Mouse (Mus musculus): Measurements from ENCODE around the gene Zfp667. TPM values are rescaled to one million over a fixed set of nuclear protein-coding genes. Genes with fewer than 3 reads are reported as not detected.
A peak's percentile ranks its signal among the peaks of the same experiment; 100 is the strongest.
"Not testable (repeated sequence)": the region's sequence is repeated elsewhere in the genome, so short reads cannot be mapped to it uniquely, and the experiment has no call there.

Gene Zfp667
- total RNA-seq, 2 experiments from 2014 or later: 3.4 to 4.0 TPM

DNA sequence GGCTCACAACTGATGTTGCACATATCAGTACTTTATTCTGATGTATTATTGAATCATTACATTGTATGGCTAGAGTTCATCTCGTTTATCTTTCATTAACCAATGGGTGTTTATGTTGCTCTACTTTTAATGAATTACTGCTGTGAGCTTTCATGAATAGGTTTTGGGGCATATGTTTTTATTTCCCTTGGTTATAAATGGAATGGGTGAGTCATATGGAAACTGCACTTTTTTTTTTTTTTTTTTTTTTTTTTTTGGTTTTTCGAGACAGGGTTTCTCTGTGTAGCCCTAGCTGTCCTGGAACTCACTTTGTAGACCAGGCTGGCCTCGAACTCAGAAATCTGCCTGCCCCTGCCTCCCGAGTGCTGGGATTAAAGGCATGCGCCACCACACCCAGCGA lies 4.7 kb downstream of the Zfp667 start:
- not testable (repeated sequence) for DNase-seq

DNA sequence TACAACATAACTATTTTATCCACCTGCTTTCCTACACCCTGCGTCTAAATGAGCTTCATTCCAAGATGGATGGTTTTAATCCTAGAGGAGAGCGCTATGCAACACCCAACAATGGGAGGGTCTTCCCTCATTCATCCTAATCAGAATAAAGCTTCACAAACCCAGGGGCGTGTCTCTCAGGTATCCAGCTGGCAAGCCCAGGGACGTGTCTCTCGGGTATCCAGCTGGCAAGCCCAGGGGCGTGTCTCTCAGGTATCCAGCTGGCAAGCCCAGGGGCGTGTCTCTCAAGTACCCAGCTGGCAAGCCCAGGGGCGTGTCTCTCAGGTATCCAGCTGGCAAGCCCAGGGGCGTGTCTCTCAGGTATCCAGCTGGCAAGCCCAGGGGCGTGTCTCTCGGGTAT lies 14.4 kb downstream of the Zfp667 start:
- DNase-seq; intact Hi-C loops (cut with DNase I): not testable (repeated sequence)

More for the DNA sequence above, 4.7 kb downstream of the Zfp667 start:
- intact Hi-C loops (cut with DNase I): not testable (repeated sequence)

DNA sequence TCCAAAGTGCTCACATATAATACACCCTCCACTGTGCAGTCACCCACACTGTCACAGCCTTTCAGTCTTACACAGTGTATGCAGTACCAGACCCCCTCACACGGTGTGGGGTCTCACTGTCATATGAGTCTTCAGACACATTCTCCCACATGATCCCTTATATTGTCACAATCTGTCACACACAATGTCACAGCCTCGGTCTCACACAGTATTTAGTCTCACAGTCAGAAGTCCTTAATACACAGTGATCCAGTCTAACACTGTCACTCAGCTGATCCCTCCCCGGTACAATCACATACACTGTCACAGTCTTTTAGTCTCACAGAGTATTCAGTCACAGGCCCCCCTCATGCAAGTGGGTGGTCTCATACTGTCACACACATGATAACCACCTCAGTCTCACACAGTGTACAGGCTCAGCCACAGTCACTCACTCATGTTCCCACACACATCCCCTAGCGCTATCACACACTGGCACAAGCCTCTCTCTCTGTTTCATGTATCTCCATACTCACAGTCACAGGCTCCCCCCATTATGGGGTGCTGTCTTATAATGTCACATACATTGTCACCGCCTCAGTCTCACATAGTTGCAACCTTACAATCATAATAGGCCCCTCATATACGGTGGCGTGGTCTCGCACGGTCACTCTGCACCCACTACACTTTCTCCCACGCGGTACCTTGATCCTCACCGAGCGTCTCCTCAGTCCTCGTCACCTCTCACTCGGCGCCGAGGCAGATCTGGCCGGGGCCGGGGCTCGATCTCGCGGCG lies 44.3 kb downstream of the Zfp667 start:
- intact Hi-C loops (cut with DNase I): loop anchor here (2.0 kb wide), 1 partner anchor 46 kb away; no protein-coding TSS in a partner anchor
- DNase-seq: no peak

DNA sequence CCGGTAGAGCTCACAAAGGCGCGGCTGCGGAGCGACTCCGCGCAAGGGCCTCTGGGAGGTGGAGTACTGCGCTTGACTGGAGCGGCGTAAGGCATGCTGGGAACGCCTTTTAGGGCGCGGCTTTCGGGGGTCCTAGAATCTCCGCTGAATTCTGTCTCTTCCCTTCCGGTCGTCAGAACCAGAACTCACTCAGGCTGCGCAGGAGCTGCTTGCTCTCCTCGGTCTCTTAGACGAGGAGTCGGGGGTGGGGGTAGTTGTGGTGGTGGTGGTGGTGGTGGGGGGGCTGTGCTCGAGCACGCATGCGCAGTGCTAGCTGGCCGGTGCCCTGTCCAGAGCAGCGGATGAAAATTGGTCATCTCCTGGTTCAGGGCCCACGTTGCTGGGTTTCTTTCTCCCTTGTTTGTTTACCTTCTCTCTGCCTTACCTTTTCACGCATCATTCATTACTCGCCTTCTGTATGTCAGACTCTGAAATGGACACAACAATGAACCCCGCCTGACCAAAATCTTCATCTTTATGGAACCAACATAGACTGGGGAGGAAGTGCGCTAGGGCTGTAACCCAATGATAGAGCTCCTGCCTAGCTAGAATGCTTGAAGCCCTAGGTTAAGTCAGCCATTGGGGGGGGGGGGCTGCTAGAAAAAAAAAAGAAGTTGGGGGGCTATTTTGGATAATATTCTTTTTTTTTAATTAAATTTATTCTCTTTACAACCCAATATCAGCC lies 45.0 kb downstream of the Zfp667 start, which contains the start of gene Zfp583:
Gene Zfp583 (minus strand): TSS at position 53 of the 724 bp plus-strand sequence.
- peak; percentile 77 to 85 for DNase-seq
- intact Hi-C loops (cut with DNase I): loop anchor here (2.0 kb wide), 1 partner anchor 47 kb away; no protein-coding TSS in a partner anchor

DNA sequence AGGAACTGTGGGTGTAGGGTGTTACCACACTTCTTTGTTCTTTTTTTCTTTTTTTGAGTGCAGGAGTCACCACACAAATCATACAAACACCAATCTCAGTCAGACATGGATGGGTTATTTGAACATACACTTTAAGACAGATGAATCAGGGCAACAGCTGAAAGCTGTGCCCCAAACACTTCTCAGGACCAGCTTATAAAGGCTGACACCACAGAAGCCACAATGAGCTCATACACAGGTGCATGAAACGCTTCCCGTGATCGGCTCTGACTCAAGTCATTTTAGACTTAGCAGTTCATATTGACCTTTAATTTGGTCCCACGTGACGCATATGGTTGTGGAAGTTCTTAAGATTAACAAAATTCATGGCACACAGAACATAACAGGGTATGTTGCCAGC lies 53.5 kb downstream of the Zfp667 start:
- intact Hi-C loops (cut with DNase I): no loop called here
- no peak for DNase-seq

DNA sequence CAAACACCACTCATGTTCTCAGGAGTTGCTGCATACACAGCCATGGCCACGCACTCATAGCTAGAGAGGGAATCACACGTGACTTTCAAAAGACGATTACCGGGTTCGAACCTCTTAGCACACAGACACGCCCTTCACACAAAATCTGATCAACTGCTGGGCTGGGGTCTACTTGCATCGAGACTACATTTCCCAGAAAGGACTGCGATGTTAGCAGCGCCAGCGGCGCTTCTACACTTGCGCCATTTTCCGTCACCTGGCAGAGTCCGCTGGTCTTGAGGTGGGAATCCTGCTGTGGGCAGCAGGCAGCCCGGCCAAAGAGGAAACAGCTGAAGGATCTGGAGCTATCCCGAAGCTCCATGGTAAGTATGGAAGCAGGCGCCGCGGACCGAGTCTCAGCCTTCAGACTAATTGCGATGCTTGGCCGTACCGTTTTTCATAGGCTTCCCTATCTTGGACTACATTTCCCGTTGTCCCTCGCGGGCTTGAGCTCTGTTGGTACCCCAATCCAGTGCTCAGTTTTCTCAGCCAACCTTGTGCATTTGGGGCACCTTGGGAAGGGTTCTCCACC lies 57.2 kb downstream of the Zfp667 start, which contains the start of gene Gm3854:
Gene Gm3854 (plus strand): TSS at position 259 of the 571 bp plus-strand sequence.
- DNase-seq: peak; percentile 43 to 46
- intact Hi-C loops (cut with DNase I): no loop called here

DNA sequence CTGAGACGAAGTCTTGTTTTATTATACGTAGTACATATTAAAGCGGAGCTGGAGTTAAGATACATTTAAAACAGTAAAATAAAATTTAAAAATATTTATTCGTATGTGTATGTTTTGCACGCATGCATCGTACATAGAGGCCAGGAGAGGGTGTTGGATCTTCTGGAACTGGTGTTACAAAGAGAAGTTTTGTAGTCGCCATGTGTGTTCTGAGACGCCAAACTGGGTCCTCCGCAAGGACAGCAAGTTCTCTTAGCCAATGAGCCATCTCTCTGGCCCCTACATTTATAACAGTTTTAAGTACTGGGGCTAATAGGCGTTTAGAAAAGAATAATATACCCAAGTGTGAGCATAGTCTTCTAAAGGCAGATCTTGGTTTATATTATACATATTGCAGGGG lies 57.7 kb downstream of the Zfp667 start:
- intact Hi-C loops (cut with DNase I): no loop called here
- DNase-seq: no peak

Other genes with a start within 250 kb of the Zfp667 start
- gene Nlrp4c, start 241.4 kb upstream of the Zfp667 start, total RNA-seq (2021): not detected
- 10 to 100 TPM; 30.2 to 34.0 TPM for gene Zfp787, start 130.6 kb upstream of the Zfp667 start, total RNA-seq (2021)
- 10 to 100 TPM in 1 of 2 experiments, 1 to 10 TPM in 1; 9.4 to 11.4 TPM for gene Zfp444, start 114.4 kb upstream of the Zfp667 start, total RNA-seq (2021)
- not detected for gene Galp, start 89.5 kb upstream of the Zfp667 start, total RNA-seq (2021)
- gene Zscan5b, start 64.3 kb upstream of the Zfp667 start, total RNA-seq (2021): not detected
- not detected for gene Epp13, start 33.9 kb upstream of the Zfp667 start, total RNA-seq (2021)
- 1 to 10 TPM; 1.1 to 1.8 TPM for gene Zfp583, start 44.7 kb downstream of the Zfp667 start, total RNA-seq (2021)
- under 1 TPM; 0.16 to 0.33 TPM for gene Gm3854, start 57.2 kb downstream of the Zfp667 start, total RNA-seq (2021)
- gene Zfp78, start 76.7 kb downstream of the Zfp667 start, total RNA-seq (2021): 1 to 10 TPM; 2.4 to 3.0 TPM
- gene Zfp28, start 96.7 kb downstream of the Zfp667 start, total RNA-seq (2021): 1 to 10 TPM; 2.9 to 3.1 TPM
- not detected for gene Smim17, start 112.1 kb downstream of the Zfp667 start, total RNA-seq (2021)
- gene Gm20715, start 123.7 kb downstream of the Zfp667 start, total RNA-seq (2021): not detected
- not detected for gene Olfr1344, start 152.1 kb downstream of the Zfp667 start, total RNA-seq (2021)
- gene Olfr1336, start 169.6 kb downstream of the Zfp667 start, total RNA-seq (2021): not detected
- not detected for gene Olfr1346, start 180.5 kb downstream of the Zfp667 start, total RNA-seq (2021)
- gene Olfr5, start 200.4 kb downstream of the Zfp667 start, total RNA-seq (2021): not detected
- gene Olfr1347, start 213.2 kb downstream of the Zfp667 start, total RNA-seq (2021): not detected
- not detected for gene Olfr1348, start 222.2 kb downstream of the Zfp667 start, total RNA-seq (2021)
- gene Olfr1349, start 236.4 kb downstream of the Zfp667 start, total RNA-seq (2021): not detected

All from heart, postnatal 36 days (tissue).